Mouse (Mus musculus) G1E (cell line): ENCODE data around the gene Manf. TPM values are rescaled to one million over a fixed set of nuclear protein-coding genes. Genes with fewer than 3 reads are reported as not detected.
A peak's percentile ranks its signal among the peaks of the same experiment; 100 is the strongest.

Source experiments
- ATAC-seq: 2 replicates; pipeline ENCODE4 v1.8.0; 2016; ENCODE audit warnings: mild to moderate bottlenecking; ENCODE audit not compliant: insufficient number of reproducible peaks, poor library complexity, low FRiP score, severe bottlenecking; ENCODE audit errors: extremely low read depth
- DNase-seq: peaks from one replicate; pipeline ENCODE4 v3.0.0; 2012; ENCODE audit warnings: low spot score
- H3K27me3 ChIP-seq: 2 replicates; pipeline ENCODE4 v1.6.1; 2012; ENCODE audit warnings: mild to moderate bottlenecking, low read length, inconsistent platforms; ENCODE audit not compliant: insufficient read depth
- H3K36me3 ChIP-seq: replicated peaks from 2 replicates; pipeline ENCODE3; 2012; ENCODE audit warnings: mild to moderate bottlenecking, inconsistent platforms
- H3K4me1 ChIP-seq: 2 replicates; pipeline ENCODE4 v1.6.1; 2012; ENCODE audit warnings: low read depth, low read length, inconsistent platforms, mixed read lengths; ENCODE audit not compliant: insufficient read depth
- H3K4me3 ChIP-seq: 2 replicates; pipeline ENCODE4 v1.5.1; 2012; ENCODE audit warnings: low read depth, mild to moderate bottlenecking, inconsistent platforms, low read length, moderate library complexity, mixed read lengths
- H3K9me3 ChIP-seq: replicated peaks from 2 replicates; pipeline ENCODE4 v1.6.1; 2012; ENCODE audit warnings: inconsistent platforms
- CTCF ChIP-seq: IDR thresholded peaks from 2 replicates; pipeline ENCODE4 v1.5.1; 2012; ENCODE audit warnings: low read depth, low read length, inconsistent platforms, mixed read lengths
- GATA1 ChIP-seq: IDR thresholded peaks from 2 replicates; pipeline ENCODE4 v1.6.1; 2012; ENCODE audit warnings: borderline replicate concordance, low read length, inconsistent platforms, mixed read lengths
- GATA2 ChIP-seq: IDR thresholded peaks from 2 replicates; pipeline ENCODE4 v1.6.1; 2012; ENCODE audit warnings: low read depth, low read length, inconsistent platforms, borderline replicate concordance
- POLR2AphosphoS5 ChIP-seq: IDR thresholded peaks from 2 replicates; pipeline ENCODE4 v1.6.1; 2012; ENCODE audit warnings: low read depth, low read length, inconsistent platforms; ENCODE audit not compliant: insufficient replicate concordance
- TAL1 ChIP-seq: conservative IDR thresholded peaks from 2 replicates; pipeline ENCODE4 v1.6.1; 2012; ENCODE audit warnings: low read depth, low read length, inconsistent platforms, mixed read lengths
- polyA plus RNA-seq: library from polyadenylated mRNA; stranded (reverse); fragments of >175 nt; gene quantifications from 2 replicates; pipeline ENCODE4 v1.2.3, GENCODE M21; 2012
- total RNA-seq, 2 experiments: library from RNA; stranded (forward) in 1 of 2; stranded (reverse) in 1 of 2; fragments of 200-1000 nt in 1 of 2; fragments of >200 nt in 1 of 2; fragmentation: Nextera tagmentation in 1 of 2; gene quantifications; 2 replicates each; pipeline ENCODE4 v1.2.3; 2014 to 2017

Manf gene
- total and polyA plus RNA-seq, 3 experiments = 64.7 to 142 (median 116) TPM

DNA sequence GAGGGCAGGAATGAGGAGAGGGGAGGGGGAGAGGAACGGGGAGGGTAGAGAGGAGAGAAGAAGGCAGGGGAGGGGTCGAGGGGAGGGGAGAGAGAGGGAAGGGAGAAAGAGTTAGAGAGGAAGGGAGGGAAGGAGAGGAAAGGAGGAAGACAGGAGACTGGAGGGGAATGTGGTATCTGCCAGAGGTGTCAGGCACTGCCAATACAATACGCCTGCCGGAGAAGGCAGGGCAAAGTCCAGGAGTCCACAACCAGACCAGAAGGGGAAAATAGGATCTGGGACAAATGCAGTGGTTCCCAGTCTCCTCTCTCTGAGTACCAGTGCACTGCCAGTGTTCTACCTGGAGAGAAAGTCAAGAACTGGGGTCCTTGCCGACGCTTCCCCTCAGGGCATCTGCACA, 100.9 kb downstream of the Manf start:
- H3K36me3 ChIP-seq = no peaks in the 10 kb centered on the region
- peaks cover 26% of the 10 kb centered on the region for H3K27me3 ChIP-seq
- ATAC-seq (no peak), DNase-seq (no peak)
- peaks cover 21% of the 10 kb centered on the region for H3K4me1 ChIP-seq
- no peak for TF ChIP-seq POLR2AphosphoS5
- no peak for TF ChIP-seq CTCF
- TF ChIP-seq GATA2 = no peak
- TF ChIP-seq GATA1 = no peak
- no peak for TF ChIP-seq TAL1
- H3K4me3 ChIP-seq = no peak overlapping the region
- H3K9me3 ChIP-seq = no peaks in the 10 kb centered on the region

DNA sequence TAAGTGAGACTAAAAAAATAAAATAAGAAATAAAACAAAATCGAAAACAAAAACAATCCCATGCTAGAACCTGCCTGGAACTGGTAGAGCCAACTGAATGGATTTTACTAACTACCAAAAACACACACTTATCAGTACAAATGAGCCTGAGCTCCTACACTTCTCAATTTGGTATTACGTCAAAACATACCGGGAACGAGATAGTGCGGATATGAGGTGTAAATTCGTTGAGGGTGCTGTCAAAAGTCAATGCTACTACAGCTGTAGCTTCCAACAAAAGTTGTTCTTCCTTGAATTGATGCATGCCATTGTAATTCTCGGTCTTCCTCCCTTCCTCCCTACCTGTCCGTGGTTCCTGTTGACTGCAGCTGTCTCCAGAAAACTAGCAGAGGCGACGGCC, 102.4 kb downstream of the Manf start:
- Histone ChIP-seq H3K36me3 (peaks cover 3% of the 10 kb centered on the region), H3K9me3 (no peaks in the 10 kb centered on the region), H3K27me3 (peaks cover 18% of the 10 kb centered on the region), H3K4me3 (peak overlapping the region; percentile 95), H3K4me1 (peaks cover 25% of the 10 kb centered on the region)
- TF ChIP-seq GATA1 = no peak
- no peak for TF ChIP-seq TAL1
- no peak for TF ChIP-seq POLR2AphosphoS5
- no peak for TF ChIP-seq GATA2
- TF ChIP-seq CTCF = no peak
- no peak for DNase-seq
- ATAC-seq = no peak

DNA sequence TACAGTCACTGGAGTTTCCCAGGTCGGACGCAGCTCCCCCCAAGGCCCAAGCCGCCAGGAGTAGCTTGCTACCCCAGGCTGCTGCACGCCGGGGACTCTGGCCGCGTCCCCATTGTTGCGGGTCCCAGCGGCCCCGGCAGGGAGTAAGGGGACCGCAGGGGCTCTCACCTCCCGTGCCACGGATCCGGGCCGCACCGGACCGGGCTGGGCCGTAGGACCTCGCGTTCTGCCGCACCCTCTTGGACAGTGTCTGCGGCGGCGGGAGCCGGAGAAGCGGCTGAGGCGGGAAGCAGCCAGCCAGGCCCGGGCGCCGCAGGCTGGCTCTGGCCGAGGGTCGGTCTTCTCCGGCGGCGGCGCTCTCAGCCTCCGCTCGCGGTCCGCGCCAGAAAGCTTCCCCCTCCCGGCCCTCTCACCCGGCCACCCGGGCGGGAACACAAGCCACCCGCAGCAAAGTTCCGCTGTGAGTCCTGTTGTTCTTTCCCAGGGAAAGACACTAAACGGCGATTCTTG, 102.9 kb downstream of the Manf start, which contains the start of gene Rad54l2:
Rad54l2 (minus strand) TSS at position 383 of the 510 bp plus-strand sequence.
- H3K36me3 ChIP-seq = peaks cover 4% of the 10 kb centered on the region
- H3K27me3 ChIP-seq = peaks cover 14% of the 10 kb centered on the region
- peak; percentile 45 for ATAC-seq
- peaks cover 25% of the 10 kb centered on the region for H3K4me1 ChIP-seq
- no peaks in the 10 kb centered on the region for H3K9me3 ChIP-seq
- peak; percentile 80 for DNase-seq
- TF ChIP-seq CTCF (no peak), GATA2 (no peak), TAL1 (no peak), GATA1 (no peak), POLR2AphosphoS5 (no peak)
- peak within 1 kb of the TSS; percentile 95 for H3K4me3 ChIP-seq

Other genes with a start within 250 kb of the Manf start
- not detected in 2 replicates for gene Grm2, start 235.9 kb downstream of the Manf start, total RNA-seq (2014; fragmentation: Nextera tagmentation)
- gene Grm2, start 235.9 kb downstream of the Manf start, total RNA-seq (2017) = 0.12 and 0.16 TPM in 2 replicates
- not detected in 2 replicates for gene Grm2, start 235.9 kb downstream of the Manf start, polyA plus RNA-seq
- 39.7 and 54.5 TPM in 2 replicates for gene Tex264, start 206.1 kb downstream of the Manf start, total RNA-seq (2014; fragmentation: Nextera tagmentation)
- 52.3 and 63.6 TPM in 2 replicates for gene Tex264, start 206.1 kb downstream of the Manf start, total RNA-seq (2017)
- gene Tex264, start 206.1 kb downstream of the Manf start, polyA plus RNA-seq = 39.1 and 40.6 TPM in 2 replicates
- 28.8 and 32.6 TPM in 2 replicates for gene Rad54l2, start 102.8 kb downstream of the Manf start, total RNA-seq (2014; fragmentation: Nextera tagmentation)
- 13.8 and 21.0 TPM in 2 replicates for gene Rad54l2, start 102.8 kb downstream of the Manf start, total RNA-seq (2017)
- 7.4 and 8.7 TPM in 2 replicates for gene Rad54l2, start 102.8 kb downstream of the Manf start, polyA plus RNA-seq
- gene Dcaf1, start 70.1 kb downstream of the Manf start, total RNA-seq (2014; fragmentation: Nextera tagmentation) = 65.0 and 111 TPM in 2 replicates
- 63.4 and 72.4 TPM in 2 replicates for gene Dcaf1, start 70.1 kb downstream of the Manf start, total RNA-seq (2017)
- gene Dcaf1, start 70.1 kb downstream of the Manf start, polyA plus RNA-seq = 5.7 and 9.2 TPM in 2 replicates
- 20.3 and 21.8 TPM in 2 replicates for gene Rbm15b, start 4.6 kb downstream of the Manf start, total RNA-seq (2014; fragmentation: Nextera tagmentation)
- gene Rbm15b, start 4.6 kb downstream of the Manf start, total RNA-seq (2017) = 21.9 and 27.6 TPM in 2 replicates
- 23.5 and 30.0 TPM in 2 replicates for gene Rbm15b, start 4.6 kb downstream of the Manf start, polyA plus RNA-seq